Mouse (Mus musculus) intestine, embryonic 15.5 days (tissue): ENCODE results near the gene Ces1h. TPM values are rescaled to one million over a fixed set of nuclear protein-coding genes. Genes with fewer than 3 reads are reported as not detected.

ENCODE experiments used
- ATAC-seq: fragments of 200-750 bp; cut with Nextera tagmentation; 2 replicates; pipeline ENCODE4 v1.8.0; 2017; ENCODE audit warnings: moderate TSS enrichment, moderate library complexity
- H3K27ac ChIP-seq: fragments of 300-500 bp; sonication (generic); 2 replicates; pipeline ENCODE4 v1.5.1; 2015; ENCODE audit warnings: mild to moderate bottlenecking, inconsistent platforms
- H3K27me3 ChIP-seq: fragments of 300-500 bp; sonication (generic); replicated peaks from 2 replicates; pipeline ENCODE4 v1.6.1; 2015; ENCODE audit warnings: inconsistent platforms
- H3K36me3 ChIP-seq: fragments of 300-500 bp; sonication (generic); 2 replicates; pipeline ENCODE4 v1.6.1; 2015; ENCODE audit warnings: inconsistent platforms
- H3K4me1 ChIP-seq: fragments of 300-500 bp; sonication (generic); replicated peaks from 2 replicates; pipeline ENCODE4 v1.6.1; 2015; ENCODE audit warnings: inconsistent platforms
- H3K4me2 ChIP-seq: fragments of 300-500 bp; sonication (generic); replicated peaks from 2 replicates; pipeline ENCODE4 v1.6.1; 2015; ENCODE audit warnings: mild to moderate bottlenecking, inconsistent platforms
- H3K4me3 ChIP-seq: fragments of 300-500 bp; sonication (generic); replicated peaks from 2 replicates; pipeline ENCODE4 v1.5.1; 2015; ENCODE audit warnings: inconsistent platforms
- H3K9ac ChIP-seq: fragments of 300-500 bp; sonication (generic); 2 replicates; pipeline ENCODE4 v1.6.1; 2015; ENCODE audit warnings: inconsistent platforms
- H3K9me3 ChIP-seq: fragments of 300-500 bp; sonication (generic); 2 replicates; pipeline ENCODE4 v1.6.1; 2016; ENCODE audit warnings: inconsistent platforms
- WGBS: fragments of 180-500 bp; shearing (Covaris S2); methylation state at CpG from one replicate; pipeline ENCODE4 v1.1.7; 2015; 5-methylcytosine and 5-hydroxymethylcytosine counted together
- polyA plus RNA-seq: library from polyadenylated mRNA; unstranded; fragments of >200 nt; fragmentation: Nextera tagmentation; extraction: Ambion mirVana; gene quantifications from 2 replicates; pipeline ENCODE4 v1.2.1, GENCODE M21; 2015

The Ces1h gene
- polyA plus RNA-seq, 1 experiment from 2014 or later, result not detected

DNA sequence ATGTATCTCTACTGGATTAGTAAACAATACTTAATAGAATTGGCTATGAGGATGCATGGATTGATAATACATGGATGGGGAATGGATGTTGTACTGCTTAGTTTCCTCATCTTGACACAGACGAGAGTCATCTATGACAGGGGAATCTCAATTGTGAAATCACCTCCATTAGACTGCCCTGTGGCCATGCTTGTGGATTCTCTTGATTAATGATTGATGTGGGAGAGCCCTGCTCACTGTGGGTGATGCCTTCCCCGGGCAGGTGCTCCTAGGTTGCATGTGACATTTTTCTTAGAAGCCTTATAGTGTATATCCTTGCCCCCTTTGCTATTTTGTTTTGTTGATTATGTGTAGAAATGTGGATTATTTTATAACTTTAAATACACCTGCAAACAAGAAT lies 54.4 kb downstream of the Ces1h start:
- Histone ChIP-seq H3K27ac (no peak overlapping the region), H3K9ac (no peak overlapping the region), H3K4me2 (no peak overlapping the region), H3K9me3 (no peaks in the 10 kb centered on the region), H3K4me1 (no peaks in the 10 kb centered on the region), H3K36me3 (no peaks in the 10 kb centered on the region), H3K27me3 (no peaks in the 10 kb centered on the region), H3K4me3 (no peak overlapping the region)
- peak; percentile 74 for ATAC-seq
- WGBS, result 53% methylated on average over 2 of the region's 2 CpGs

DNA sequence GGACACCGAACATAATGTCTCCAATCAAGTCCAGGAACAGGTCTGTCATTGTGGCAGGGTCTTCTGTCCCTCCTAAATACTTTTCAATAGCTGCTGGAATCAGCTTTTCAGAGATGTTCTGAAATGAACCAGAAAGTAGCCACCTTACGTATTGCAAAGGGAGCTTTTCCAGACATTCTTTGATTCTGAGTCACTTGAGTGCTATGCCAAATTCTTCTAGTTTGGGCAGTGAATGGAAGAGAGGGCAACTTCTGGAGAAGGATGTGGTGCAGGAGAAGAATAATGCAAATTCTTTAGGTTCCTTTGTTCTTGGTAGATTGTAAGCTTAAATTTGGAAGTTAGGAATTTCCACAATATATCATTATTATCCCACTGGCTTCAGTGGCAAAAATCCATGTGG lies 62.5 kb downstream of the Ces1h start:
- H3K36me3 ChIP-seq, result no peaks in the 10 kb centered on the region
- 82% methylated on average over 2 of the region's 2 CpGs for WGBS
- no peak overlapping the region for H3K4me2 ChIP-seq
- no peaks in the 10 kb centered on the region for H3K27me3 ChIP-seq
- H3K27ac ChIP-seq, result no peak overlapping the region
- no peaks in the 10 kb centered on the region for H3K4me1 ChIP-seq
- no peaks in the 10 kb centered on the region for H3K9me3 ChIP-seq
- no peak for ATAC-seq
- no peak overlapping the region for H3K9ac ChIP-seq
- no peak overlapping the region for H3K4me3 ChIP-seq

- no peak overlapping the region for H3K4me2 ChIP-seq
- no peak for ATAC-seq
- H3K4me3 ChIP-seq, result no peak overlapping the region
- H3K9ac ChIP-seq, result no peak overlapping the region
- H3K4me1 ChIP-seq, result no peaks in the 10 kb centered on the region
- H3K27ac ChIP-seq, result no peak overlapping the region
- no peaks in the 10 kb centered on the region for H3K36me3 ChIP-seq
- 85% methylated on average over 2 of the region's 2 CpGs for WGBS
- H3K27me3 ChIP-seq, result no peaks in the 10 kb centered on the region
- no peaks in the 10 kb centered on the region for H3K9me3 ChIP-seq
Measured at GRCm38 (mm10) chr8:93315557-93315956, 64.0 kb downstream of the Ces1h start.

Other genes with a start within 250 kb of the Ces1h start
- gene Ces1c, start 248.4 kb downstream of the Ces1h start, polyA plus RNA-seq, result 1.2 and 1.9 TPM in 2 replicates
- gene Ces1d, start 181.9 kb downstream of the Ces1h start, polyA plus RNA-seq, result 1.5 TPM in 2 replicates
- 1.7 and 2.8 TPM in 2 replicates for gene Ces1e, start 150.1 kb downstream of the Ces1h start, polyA plus RNA-seq
- 0.11 and 0.14 TPM in 2 replicates for gene Ces1f, start 100.0 kb downstream of the Ces1h start, polyA plus RNA-seq
- gene Ces1g, start 42.4 kb downstream of the Ces1h start, polyA plus RNA-seq, result 0.08 and 0.15 TPM in 2 replicates
- gene Ces5a, start 156.1 kb upstream of the Ces1h start, polyA plus RNA-seq, result not detected in 2 replicates